Mouse (Mus musculus) brain, embryonic 14.5 days (tissue): ENCODE measurements around the gene Nt5dc2.

Experiments used
- CTCF ChIP-seq: fragments of 200-500 bp; IDR thresholded peaks from 2 replicates; pipeline ENCODE4 v1.5.1; 2012; ENCODE audit warnings: inconsistent platforms, mild to moderate bottlenecking, moderate library complexity, borderline replicate concordance; ENCODE audit not compliant: insufficient read depth, insufficient read length; ENCODE audit errors: extremely low read depth
- POLR2A ChIP-seq: fragments of 200-500 bp; IDR thresholded peaks from 2 replicates; pipeline ENCODE4 v1.6.1; 2012; ENCODE audit warnings: mild to moderate bottlenecking, inconsistent platforms, borderline replicate concordance; ENCODE audit not compliant: poor library complexity, insufficient read depth, insufficient read length, severe bottlenecking; ENCODE audit errors: extremely low read depth

DNA sequence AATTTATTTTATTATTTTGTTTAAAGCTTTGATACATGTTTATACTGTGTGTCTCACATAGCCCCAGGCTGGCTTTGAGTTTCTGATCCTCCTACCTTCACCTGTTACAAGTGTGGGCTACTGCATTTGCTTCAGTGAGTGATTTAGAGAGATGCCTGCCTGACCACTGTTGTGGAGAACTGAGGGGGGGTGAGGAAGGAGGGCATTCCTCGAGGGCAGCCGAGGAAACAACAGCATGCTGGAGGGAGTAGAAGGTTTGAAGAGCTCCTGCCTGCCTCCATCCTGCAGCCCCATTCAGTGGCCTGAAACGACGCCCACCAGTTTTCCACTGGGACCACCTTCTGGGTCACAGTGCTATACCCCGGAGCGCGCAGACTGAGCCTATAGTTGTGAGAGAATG is 34.6 kb downstream of the Nt5dc2 start:
- TF ChIP-seq POLR2A (no peak), CTCF (no peak)
